Mouse (Mus musculus) CD8-positive naive resting alpha-beta T cell, adult 2 months (primary cell): ENCODE data around the gene Ppfia2.

Experiments used
- DNase-seq, 2 experiments: peaks; one replicate each; pipeline ENCODE4 v3.0.0; 2022; ENCODE audit warnings: low read depth in 2 of 2, low spot score in 2 of 2

Ppfia2 gene

GRCm38 (mm10) chr10:106665221-106665620 is 195.1 kb downstream of the Ppfia2 start:
- DNase-seq: no peak

DNA sequence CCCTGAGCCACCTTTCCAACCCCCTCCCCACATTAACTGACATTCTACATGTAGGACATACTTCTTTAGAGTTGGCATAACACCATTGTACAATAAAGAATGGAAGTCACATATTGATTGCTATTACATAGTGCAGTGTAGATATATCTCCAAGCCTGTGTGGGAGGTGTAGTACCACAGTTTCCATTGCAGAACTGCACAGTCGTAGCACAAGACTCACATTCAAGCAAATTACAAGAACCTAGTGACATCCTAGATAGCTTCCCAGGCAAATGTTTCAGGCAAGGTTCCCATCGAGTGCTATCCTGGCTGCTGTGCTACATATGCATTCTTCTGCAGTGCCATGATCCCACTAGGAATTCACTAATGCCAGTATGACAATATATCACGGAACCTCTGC is 200.0 kb downstream of the Ppfia2 start:
- no peak for DNase-seq

- no peak for DNase-seq
Observed at GRCm38 (mm10) chr10:106681395-106681794, 211.3 kb downstream of the Ppfia2 start.

- DNase-seq: no peak
Observed at GRCm38 (mm10) chr10:106685519-106685918, 215.4 kb downstream of the Ppfia2 start.

GRCm38 (mm10) chr10:106719936-106720335 is 249.8 kb downstream of the Ppfia2 start:
- DNase-seq: no peak

DNA sequence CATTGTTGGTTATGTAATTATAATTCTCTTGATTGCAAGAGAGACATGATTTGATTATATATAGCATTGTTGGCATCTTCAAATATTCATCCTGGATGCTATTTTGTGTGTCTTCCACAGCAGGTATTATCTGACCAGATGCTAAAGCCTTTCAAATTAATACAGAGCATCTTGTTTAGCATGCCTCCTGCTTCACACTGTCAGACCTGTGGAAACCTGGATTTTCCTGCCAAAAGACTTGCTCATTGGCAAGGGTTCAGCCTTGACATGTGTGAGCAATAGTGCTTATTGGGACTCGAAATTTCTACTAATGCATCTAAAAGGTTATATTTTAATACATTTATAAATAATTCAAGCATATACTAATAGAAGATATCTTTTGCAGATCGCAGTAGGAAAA is 262.1 kb downstream of the Ppfia2 start:
- DNase-seq: no peak

DNA sequence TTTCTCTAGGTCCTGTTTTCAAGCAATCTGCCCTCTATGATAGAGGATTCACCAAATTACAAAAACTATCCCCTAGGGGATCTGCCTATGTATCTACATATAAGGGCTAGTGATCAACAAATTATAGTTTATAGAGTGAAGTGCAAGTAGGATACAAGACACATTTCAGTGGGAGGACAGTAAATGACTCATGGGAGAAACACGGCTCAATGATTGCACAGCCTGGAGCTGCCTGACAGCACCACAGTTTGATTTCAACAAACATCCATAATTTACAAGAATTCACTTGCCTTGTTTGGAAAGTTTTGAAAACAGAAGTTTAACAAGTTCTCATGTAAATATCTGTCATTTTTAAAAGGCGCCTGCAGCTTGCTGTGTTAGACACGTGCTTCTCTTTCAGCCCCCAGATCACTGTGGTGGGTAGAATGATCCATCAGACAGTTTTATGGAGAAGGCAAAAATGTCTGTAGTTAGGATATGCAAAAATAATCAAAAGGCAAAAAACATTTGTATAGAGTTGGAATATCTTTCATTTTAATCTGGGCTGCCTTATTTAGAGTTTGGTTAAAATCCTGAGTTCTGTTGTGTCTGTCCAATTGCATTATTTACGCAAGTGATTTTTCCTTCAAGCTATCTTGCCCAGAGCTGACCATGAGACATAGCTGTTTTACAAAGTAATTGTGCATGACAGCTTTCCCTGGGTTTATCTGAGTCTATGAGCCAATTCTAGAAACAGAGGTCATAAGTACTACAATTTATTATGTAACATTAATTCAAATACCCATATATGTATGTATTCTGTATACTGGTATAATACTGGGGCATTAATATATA is 266.3 kb downstream of the Ppfia2 start:
- DNase-seq: no peak

GRCm38 (mm10) chr10:106738190-106738589 is 268.1 kb downstream of the Ppfia2 start:
- no peak for DNase-seq

- no peak for DNase-seq
Observed at GRCm38 (mm10) chr10:106744966-106745365, 274.8 kb downstream of the Ppfia2 start.

DNA sequence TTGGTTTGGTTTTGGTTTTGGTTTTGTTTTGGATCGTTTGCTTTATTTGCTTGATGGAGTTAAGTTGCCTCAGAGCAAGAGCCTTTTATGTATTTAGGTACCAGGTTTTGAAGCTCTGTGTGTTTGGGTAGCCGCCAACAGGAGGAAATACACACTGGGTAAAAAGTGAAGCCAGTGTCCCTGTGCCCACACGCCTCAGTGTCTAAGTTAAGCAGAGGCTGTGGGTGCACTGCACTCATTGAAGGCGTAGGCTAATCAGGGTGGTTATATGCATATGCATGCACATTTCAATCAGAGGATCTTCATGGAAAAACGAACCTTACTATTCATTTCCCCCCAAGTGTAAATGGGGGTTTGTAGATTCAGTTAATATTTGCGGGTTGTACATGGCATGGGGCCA is 290.9 kb downstream of the Ppfia2 start:
- DNase-seq: no peak

DNA sequence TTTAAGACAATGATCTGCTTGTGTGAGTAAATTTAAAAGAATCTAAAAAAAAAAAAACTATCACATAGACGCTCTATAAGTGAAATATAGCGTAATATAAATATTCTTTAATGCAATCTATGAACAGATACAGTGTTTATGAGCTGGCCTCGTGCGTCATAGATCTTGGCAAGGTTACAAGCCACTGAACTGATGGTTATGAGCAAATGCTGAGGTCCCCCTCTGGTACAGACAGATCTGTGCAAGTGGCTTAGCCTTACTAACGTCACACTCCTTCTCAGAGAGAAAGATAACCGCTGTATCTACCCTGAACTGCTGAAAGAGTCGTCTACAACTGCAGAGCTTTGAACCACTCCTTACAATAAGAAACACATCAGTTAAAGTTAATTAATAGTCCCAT is 293.6 kb downstream of the Ppfia2 start:
- DNase-seq: no peak

GRCm38 (mm10) chr10:106775571-106775970 is 305.4 kb downstream of the Ppfia2 start:
- no peak for DNase-seq

GRCm38 (mm10) chr10:106815447-106815846 is 345.3 kb downstream of the Ppfia2 start:
- DNase-seq: no peak

GRCm38 (mm10) chr10:106818381-106818780 is 348.2 kb downstream of the Ppfia2 start:
- no peak for DNase-seq

DNA sequence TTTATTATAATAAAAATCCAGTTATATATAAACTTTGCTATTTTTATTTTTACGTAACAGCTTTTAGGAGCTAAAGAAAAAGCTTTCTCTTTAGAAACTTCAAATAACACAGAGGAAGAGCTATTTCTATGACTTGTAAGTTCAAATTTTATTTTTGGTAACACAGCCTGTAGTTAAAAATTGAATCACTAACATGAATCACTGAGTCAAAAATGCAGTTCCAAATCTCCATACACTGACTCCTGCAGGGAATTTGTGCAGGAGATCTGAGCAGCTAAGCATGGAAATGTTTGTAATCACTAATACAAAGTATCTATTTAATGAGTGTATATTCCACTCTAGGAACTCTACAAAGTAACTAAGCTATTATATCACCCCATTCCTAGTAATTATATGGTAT is 354.1 kb downstream of the Ppfia2 start:
- no peak for DNase-seq

GRCm38 (mm10) chr10:106838476-106838875 is 368.3 kb downstream of the Ppfia2 start:
- DNase-seq: no peak

- DNase-seq: no peak
Observed at GRCm38 (mm10) chr10:106858106-106858505, 388.0 kb downstream of the Ppfia2 start.

DNA sequence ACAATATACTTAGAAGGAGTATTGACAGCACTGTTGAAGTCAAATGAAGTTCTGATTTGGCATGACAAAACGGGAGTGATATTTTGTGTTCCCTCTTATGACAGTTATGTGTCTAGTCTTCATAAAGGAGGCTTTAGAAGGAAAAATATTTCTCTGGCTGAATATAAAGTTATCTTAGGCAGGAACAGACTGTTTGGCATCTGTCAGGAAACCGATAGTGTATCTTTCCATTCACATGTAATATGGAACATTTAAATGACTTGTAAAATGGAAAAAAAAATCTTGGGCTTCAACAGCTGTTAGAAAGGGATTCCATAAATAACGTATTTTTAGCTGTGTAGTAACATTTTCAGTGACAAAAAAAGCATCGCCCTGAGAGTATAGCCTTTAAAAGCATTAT is 400.1 kb downstream of the Ppfia2 start:
- DNase-seq: no peak

DNA sequence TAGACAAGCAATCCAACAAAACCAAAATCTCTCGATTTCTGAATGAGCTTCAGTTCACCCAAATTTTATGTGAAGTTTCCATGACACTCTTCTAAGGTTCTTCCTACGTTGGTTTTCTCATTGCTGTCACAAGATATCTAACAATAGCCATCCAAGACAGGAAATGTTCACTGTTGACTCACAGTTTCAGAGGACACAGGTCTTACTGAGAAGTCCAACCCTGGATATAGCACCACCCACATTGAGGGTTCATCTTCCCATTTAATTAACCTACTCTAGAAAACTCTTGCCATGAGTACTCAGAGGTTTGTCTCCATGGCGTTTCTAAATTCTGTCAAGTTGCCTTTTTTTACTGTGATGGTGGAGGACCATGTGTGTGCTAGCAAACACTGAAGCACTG is 401.7 kb downstream of the Ppfia2 start:
- no peak for DNase-seq

DNA sequence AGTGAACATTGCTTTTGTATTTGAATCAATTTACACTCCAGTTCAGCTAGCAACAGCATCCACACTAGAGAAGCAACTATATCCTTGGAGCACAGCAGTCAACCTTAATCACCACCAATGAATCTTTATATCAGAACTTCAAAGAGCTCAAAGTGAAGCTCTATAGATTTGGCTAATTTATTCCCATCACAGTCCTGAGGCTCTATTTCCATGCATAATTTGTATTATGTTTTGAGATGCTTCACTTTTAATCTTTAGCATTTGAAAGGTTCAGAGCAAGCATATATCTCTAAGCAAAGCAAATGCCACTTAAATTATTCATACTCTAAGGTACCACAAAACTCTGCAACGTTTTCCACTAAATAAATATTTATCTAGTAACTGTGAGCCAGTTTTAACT is 402.6 kb downstream of the Ppfia2 start:
- DNase-seq: no peak

- DNase-seq: no peak
Observed at GRCm38 (mm10) chr10:106881330-106881729, 411.2 kb downstream of the Ppfia2 start.

GRCm38 (mm10) chr10:106896351-106896750 is 426.2 kb downstream of the Ppfia2 start:
- no peak for DNase-seq

DNA sequence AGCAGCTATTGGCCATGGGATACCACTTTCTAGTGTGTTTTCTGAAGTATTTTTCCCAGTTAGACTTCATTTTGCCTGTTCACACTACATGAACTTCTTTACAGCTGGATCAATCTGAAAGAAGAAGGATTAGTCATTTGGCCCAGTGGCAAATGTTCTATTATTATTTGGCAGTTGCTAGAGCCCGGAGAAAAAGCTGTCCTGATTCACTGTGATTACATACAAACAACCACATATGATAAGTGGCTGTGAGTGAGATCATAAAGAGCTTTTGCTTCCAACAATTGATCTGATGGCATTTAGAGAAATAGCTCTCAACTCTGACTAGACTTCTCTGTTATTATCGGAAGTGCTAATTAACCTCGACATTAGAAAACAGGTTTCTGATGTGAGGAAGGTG is 440.0 kb downstream of the Ppfia2 start:
- no peak for DNase-seq
